ENCODE assay signal across 20 mouse cellular contexts in genomic region chr2:10969111-10969689, GRCm38 (mm10).
A peak's percentile ranks its signal among the peaks of the same experiment; 100 is the strongest.
DNase-seq lines count a peak whose midpoint lies in the region; ATAC-seq lines count a peak whose summit lies in the region.
"Had no signal": no experiment of that assay in that cellular context is flagged by ENCODE, and none has a peak within 500 bp of the region (broad histone marks: within the 10 kb centered on the region; RNA-seq: fewer than 3 reads in every experiment).

No protein-coding gene starts in this region.

- no peaks in the 10 kb centered on the region for H3K27me3 ChIP-seq in forebrain, embryonic 13.5 days
- H3K27me3 ChIP-seq in forebrain, embryonic 10.5 days (ENCODE audit: poor library complexity, severe bottlenecking): no peaks in the 10 kb centered on the region
- no peaks in the 10 kb centered on the region for H3K27me3 ChIP-seq in midbrain, embryonic 16.5 days (ENCODE audit: control insufficient read depth, insufficient read depth, low read depth, low read length)
- no peaks in the 10 kb centered on the region for H3K27me3 ChIP-seq in midbrain, embryonic 10.5 days (ENCODE audit: low read depth, poor library complexity, severe bottlenecking)
- H3K27me3 ChIP-seq in hindbrain, embryonic 14.5 days (ENCODE audit: control insufficient read depth, insufficient read depth, low read length): no peaks in the 10 kb centered on the region
- H3K27me3 ChIP-seq in neural tube, embryonic 14.5 days (ENCODE audit: control insufficient read depth, insufficient read depth, low read length): no peaks in the 10 kb centered on the region
- H3K27me3 ChIP-seq in liver, embryonic 12.5 days (replicated peaks): no peaks in the 10 kb centered on the region
- H3K27me3 ChIP-seq: heart, embryonic 15.5 days; liver, embryonic 15.5 days had no signal

- H3K9me3 ChIP-seq in forebrain, embryonic 13.5 days (replicated peaks): no peaks in the 10 kb centered on the region
- H3K9me3 ChIP-seq in forebrain, embryonic 10.5 days: no peaks in the 10 kb centered on the region
- H3K9me3 ChIP-seq in midbrain, embryonic 16.5 days (replicated peaks; ENCODE audit: control insufficient read depth, low read length, poor library complexity, severe bottlenecking): no peaks in the 10 kb centered on the region
- no peaks in the 10 kb centered on the region for H3K9me3 ChIP-seq in midbrain, embryonic 10.5 days (replicated peaks)
- H3K9me3 ChIP-seq in hindbrain, embryonic 14.5 days (ENCODE audit: control insufficient read depth, low read length): no peaks in the 10 kb centered on the region
- H3K9me3 ChIP-seq in neural tube, embryonic 14.5 days (ENCODE audit: control insufficient read depth, low read length): no peaks in the 10 kb centered on the region
- no peaks in the 10 kb centered on the region for H3K9me3 ChIP-seq in liver, embryonic 12.5 days (replicated peaks)
- H3K9me3 ChIP-seq: G1E; heart, embryonic 15.5 days; liver, embryonic 15.5 days had no signal

- H3K4me1 ChIP-seq in forebrain, embryonic 13.5 days: peaks cover 10% of the 10 kb centered on the region; the same call in 1 of the 2 replicates
- H3K4me1 ChIP-seq in forebrain, embryonic 10.5 days: peaks cover 5% of the 10 kb centered on the region
- H3K4me1 ChIP-seq in midbrain, embryonic 16.5 days (ENCODE audit: control insufficient read depth, insufficient read depth, low read length): no peaks in the 10 kb centered on the region
- H3K4me1 ChIP-seq in midbrain, embryonic 10.5 days: peaks cover 3% of the 10 kb centered on the region; the same call in 1 of the 2 replicates
- no peaks in the 10 kb centered on the region for H3K4me1 ChIP-seq in hindbrain, embryonic 14.5 days (replicated peaks; ENCODE audit: control insufficient read depth, insufficient read depth, low read length)
- no peaks in the 10 kb centered on the region for H3K4me1 ChIP-seq in neural tube, embryonic 14.5 days (ENCODE audit: control insufficient read depth, insufficient read depth, low read length)
- H3K4me1 ChIP-seq in liver, embryonic 12.5 days: no peaks in the 10 kb centered on the region
- H3K4me1 ChIP-seq: heart, embryonic 15.5 days; liver, embryonic 15.5 days had no signal

- no peak overlapping the region for H3K9ac ChIP-seq in forebrain, embryonic 13.5 days
- no peak overlapping the region for H3K9ac ChIP-seq in midbrain, embryonic 16.5 days (ENCODE audit: low read depth, low read length)
- no peak overlapping the region; the same call in 1 of the 2 replicates for H3K9ac ChIP-seq in hindbrain, embryonic 14.5 days
- H3K9ac ChIP-seq in neural tube, embryonic 14.5 days (replicated peaks; ENCODE audit: low read depth, low read length): no peak overlapping the region
- no peak overlapping the region for H3K9ac ChIP-seq in liver, embryonic 12.5 days
- H3K9ac ChIP-seq: heart, embryonic 15.5 days; liver, embryonic 15.5 days had no signal

- 27% methylated on average over 10 of the region's 10 CpGs for WGBS in forebrain, embryonic 13.5 days
- whole genome bisulfite sequencing in forebrain, embryonic 10.5 days: 72% methylated on average over 10 of the region's 10 CpGs
- WGBS in midbrain, embryonic 16.5 days: 61% methylated on average over 10 of the region's 10 CpGs
- 72% methylated on average over 10 of the region's 10 CpGs for WGBS in midbrain, embryonic 10.5 days
- 45% methylated on average over 10 of the region's 10 CpGs for WGBS in hindbrain, embryonic 14.5 days
- 20% methylated on average over 10 of the region's 10 CpGs for WGBS in neural tube, embryonic 14.5 days
- 79% methylated on average over 10 of the region's 10 CpGs for WGBS in liver, embryonic 12.5 days (ENCODE audit: insufficient replicate concordance)

- no peaks in the 10 kb centered on the region for H3K36me3 ChIP-seq in forebrain, embryonic 13.5 days (ENCODE audit: poor library complexity, severe bottlenecking)
- no peaks in the 10 kb centered on the region for H3K36me3 ChIP-seq in forebrain, embryonic 10.5 days (replicated peaks)
- no peaks in the 10 kb centered on the region for H3K36me3 ChIP-seq in midbrain, embryonic 16.5 days (ENCODE audit: control insufficient read depth, insufficient read depth, low read length)
- H3K36me3 ChIP-seq in midbrain, embryonic 10.5 days: no peaks in the 10 kb centered on the region
- no peaks in the 10 kb centered on the region for H3K36me3 ChIP-seq in hindbrain, embryonic 14.5 days (replicated peaks; ENCODE audit: control insufficient read depth, insufficient read depth)
- no peaks in the 10 kb centered on the region for H3K36me3 ChIP-seq in neural tube, embryonic 14.5 days (ENCODE audit: control insufficient read depth, insufficient read depth, low read length)
- no peaks in the 10 kb centered on the region for H3K36me3 ChIP-seq in liver, embryonic 12.5 days
- H3K36me3 ChIP-seq: G1E; heart, embryonic 15.5 days; liver, embryonic 15.5 days had no signal

- DNase-seq in forebrain, embryonic 10.5 days (ENCODE audit: extremely low spot score, low spot score): no peak
- DNase-seq in midbrain, embryonic 10.5 days (ENCODE audit: low spot score): no peak
- DNase-seq in hindbrain, embryonic 14.5 days (ENCODE audit: low spot score): no peak
- DNase-seq in cerebellum, adult 18-20 months: no peak
- DNase-seq: adrenal gland, postnatal 14 days; cerebellum, adult 11-12 months; gastrocnemius, postnatal 14 days; heart, adult 2 months; heart, postnatal 4 days; layer of hippocampus, postnatal 36 days; retina, postnatal 1 day had no signal

- no peak overlapping the region for H3K27ac ChIP-seq in forebrain, embryonic 13.5 days
- no peak overlapping the region for H3K27ac ChIP-seq in forebrain, embryonic 10.5 days
- no peak overlapping the region for H3K27ac ChIP-seq in midbrain, embryonic 16.5 days (ENCODE audit: low read length)
- no peak overlapping the region for H3K27ac ChIP-seq in midbrain, embryonic 10.5 days (replicated peaks)
- no peak overlapping the region for H3K27ac ChIP-seq in hindbrain, embryonic 14.5 days
- no peak overlapping the region for H3K27ac ChIP-seq in neural tube, embryonic 14.5 days (ENCODE audit: low read depth, low read length)
- no peak overlapping the region for H3K27ac ChIP-seq in liver, embryonic 12.5 days
- H3K27ac ChIP-seq: heart, adult 2 months; heart, embryonic 15.5 days; liver, embryonic 15.5 days; stomach, postnatal 0 days had no signal

- H3K4me2 ChIP-seq in forebrain, embryonic 13.5 days: peak overlapping the region; percentile 36
- peak overlapping the region; percentile 14; the same call in 1 of the 2 replicates for H3K4me2 ChIP-seq in midbrain, embryonic 16.5 days (ENCODE audit: low read length)
- H3K4me2 ChIP-seq in hindbrain, embryonic 14.5 days (replicated peaks): peak overlapping the region; percentile 11; the same call in 1 of the 2 replicates
- peak overlapping the region; percentile 32 for H3K4me2 ChIP-seq in neural tube, embryonic 14.5 days (ENCODE audit: low read depth, low read length)
- no peak overlapping the region for H3K4me2 ChIP-seq in liver, embryonic 12.5 days
- H3K4me2 ChIP-seq: heart, embryonic 15.5 days; liver, embryonic 15.5 days had no signal

- ATAC-seq in forebrain, embryonic 13.5 days: peak; percentile 68
- ATAC-seq in midbrain, embryonic 16.5 days: no peak
- ATAC-seq in hindbrain, embryonic 14.5 days (ENCODE audit: low FRiP score): no peak
- peak; percentile 49; the same call in 1 of the 2 replicates for ATAC-seq in neural tube, embryonic 14.5 days (ENCODE audit: low read depth)
- ATAC-seq in liver, embryonic 12.5 days: no peak
- ATAC-seq: intestine, embryonic 16.5 days had no signal

- no peak overlapping the region for H3K4me3 ChIP-seq in forebrain, embryonic 13.5 days
- no peak overlapping the region for H3K4me3 ChIP-seq in forebrain, embryonic 10.5 days
- no peak overlapping the region for H3K4me3 ChIP-seq in midbrain, embryonic 16.5 days (ENCODE audit: low read depth, low read length)
- H3K4me3 ChIP-seq in midbrain, embryonic 10.5 days: no peak overlapping the region
- H3K4me3 ChIP-seq in hindbrain, embryonic 14.5 days (replicated peaks; ENCODE audit: low read length): no peak overlapping the region
- no peak overlapping the region for H3K4me3 ChIP-seq in neural tube, embryonic 14.5 days (ENCODE audit: low read depth, low read length)
- no peak overlapping the region for H3K4me3 ChIP-seq in liver, embryonic 12.5 days
- H3K4me3 ChIP-seq: heart, adult 2 months; heart, embryonic 15.5 days; liver, embryonic 15.5 days had no signal

Comparison
In these comparisons a context has a peak if more than half of its experiments do, and no peak if none do; other contexts are left out.
1. ATAC-seq: peak in forebrain, embryonic 13.5 days (single experiment) and neural tube, embryonic 14.5 days (single experiment); none in midbrain, embryonic 16.5 days (single experiment), hindbrain, embryonic 14.5 days (single experiment) and liver, embryonic 12.5 days (single experiment).